Comparison of ENCODE assay signal across 9 mouse cellular contexts in genomic region chr14:48417064-48417463, GRCm38 (mm10).
"Had no signal": no experiment of that assay in that cellular context is flagged by ENCODE, and none has a peak within 500 bp of the region (broad histone marks: within the 10 kb centered on the region; RNA-seq: fewer than 3 reads in every experiment).

No protein-coding gene starts in this region.

- DNase-seq: kidney, adult 2 months; kidney, postnatal 14 days; right cerebral cortex, postnatal 14 days; thymus, postnatal 36 days had no signal

- H3K4me3 ChIP-seq: kidney, embryonic 15.5 days; left cerebral cortex, adult 2 months; limb, embryonic 15.5 days; liver, embryonic 12.5 days; midbrain, embryonic 10.5 days had no signal

- H3K27ac ChIP-seq: kidney, embryonic 15.5 days; left cerebral cortex, adult 2 months; limb, embryonic 15.5 days; liver, embryonic 12.5 days; midbrain, embryonic 10.5 days had no signal
